Mouse (Mus musculus) heart, postnatal 10 days (tissue): ENCODE measurements at regions not wholly inside any gene's neighbourhood (a gene's known extent, or its start where the extent isn't known, plus 50 kb on each side); places are given as distances from the start of the nearest gene placed in this dataset.

Source experiments
- DNase-seq, 2 experiments: peaks; one replicate each; pipeline ENCODE4 v3.0.0; 2021
- intact Hi-C: fragments of 180-260 bp; cut with DNase I; formaldehyde crosslinking; loops from one replicate; pipeline ENCODE4 v1.15.1; 2025

- DNase-seq: peak; percentile 23 to 61
- intact Hi-C loops: no loop called here
These were observed 179.1 kb upstream of the Arhgef26 start for GRCm38 (mm10) chr3:62159031-62159430.

GRCm38 (mm10) chr3:62170647-62171046, 167.5 kb upstream of the Arhgef26 start:
- peak in 1 of 2 experiments; percentile 5 for DNase-seq
- intact Hi-C loops: loop anchor here (5.0 kb wide), 1 partner anchor 903 kb away; no protein-coding TSS in a partner anchor

- intact Hi-C loops: no loop called here
- DNase-seq: no peak
These were observed 150.2 kb upstream of the Arhgef26 start for GRCm38 (mm10) chr3:62187807-62188509.

- intact Hi-C loops: loop anchor here (5.0 to 10.0 kb wide), 2 partner anchors 925 to 948 kb away; no protein-coding TSS in a partner anchor
- peak; percentile 6 to 37 for DNase-seq
These were observed 145.7 kb upstream of the Arhgef26 start for GRCm38 (mm10) chr3:62192466-62192865.

- intact Hi-C loops: loop anchor here (5.0 to 10.0 kb wide), 2 partner anchors 927 to 950 kb away; no protein-coding TSS in a partner anchor
- DNase-seq: no peak
These were observed 143.7 kb upstream of the Arhgef26 start for GRCm38 (mm10) chr3:62194421-62194820.

- DNase-seq: no peak
- intact Hi-C loops: loop anchor here (10.0 kb wide), 1 partner anchor 952 kb away; no protein-coding TSS in a partner anchor
These were observed 141.5 kb upstream of the Arhgef26 start for GRCm38 (mm10) chr3:62196679-62197078.

GRCm38 (mm10) chr3:62215806-62216205, 122.3 kb upstream of the Arhgef26 start:
- peak; percentile 41 to 67 for DNase-seq
- intact Hi-C loops: loop anchor here (5.0 to 10.0 kb wide), 2 partner anchors 119 to 241 kb away; partner anchors contain the start of gene Arhgef26

- intact Hi-C loops: loop anchor here (5.0 to 10.0 kb wide), 2 partner anchors 117 to 240 kb away; partner anchors contain the start of gene Arhgef26
- DNase-seq: no peak
These were observed 120.8 kb upstream of the Arhgef26 start for GRCm38 (mm10) chr3:62217335-62217734.

- DNase-seq: no peak
- intact Hi-C loops: no loop called here
These were observed 110.4 kb upstream of the Arhgef26 start for GRCm38 (mm10) chr3:62227697-62228096.

- no peak for DNase-seq
- intact Hi-C loops: no loop called here
These were observed 110.0 kb upstream of the Arhgef26 start for GRCm38 (mm10) chr3:62228156-62228555.

- DNase-seq: peak; percentile 13 to 14
- intact Hi-C loops: no loop called here
These were observed 97.1 kb upstream of the Arhgef26 start for GRCm38 (mm10) chr3:62241031-62241430.

- DNase-seq: no peak
- intact Hi-C loops: no loop called here
These were observed 66.4 kb upstream of the Arhgef26 start for GRCm38 (mm10) chr3:62271703-62272102.

- DNase-seq: no peak
- intact Hi-C loops: no loop called here
These were observed 59.9 kb upstream of the Arhgef26 start for GRCm38 (mm10) chr3:62278279-62278678.

GRCm38 (mm10) chr3:62280960-62281359, 57.2 kb upstream of the Arhgef26 start:
- no peak for DNase-seq
- intact Hi-C loops: no loop called here
